Mouse (Mus musculus) stomach, postnatal 0 days (tissue): ENCODE measurements around the gene 4930519P11Rik.

Source experiments
- CTCF ChIP-seq: IDR thresholded peaks from 2 replicates; pipeline ENCODE4 v1.5.1; 2016; ENCODE audit warnings: antibody characterized with exemption, low read depth, mild to moderate bottlenecking, moderate library complexity
- EP300 ChIP-seq: optimal IDR thresholded peaks from 2 replicates; pipeline ENCODE3; 2016; ENCODE audit warnings: antibody characterized with exemption

DNA sequence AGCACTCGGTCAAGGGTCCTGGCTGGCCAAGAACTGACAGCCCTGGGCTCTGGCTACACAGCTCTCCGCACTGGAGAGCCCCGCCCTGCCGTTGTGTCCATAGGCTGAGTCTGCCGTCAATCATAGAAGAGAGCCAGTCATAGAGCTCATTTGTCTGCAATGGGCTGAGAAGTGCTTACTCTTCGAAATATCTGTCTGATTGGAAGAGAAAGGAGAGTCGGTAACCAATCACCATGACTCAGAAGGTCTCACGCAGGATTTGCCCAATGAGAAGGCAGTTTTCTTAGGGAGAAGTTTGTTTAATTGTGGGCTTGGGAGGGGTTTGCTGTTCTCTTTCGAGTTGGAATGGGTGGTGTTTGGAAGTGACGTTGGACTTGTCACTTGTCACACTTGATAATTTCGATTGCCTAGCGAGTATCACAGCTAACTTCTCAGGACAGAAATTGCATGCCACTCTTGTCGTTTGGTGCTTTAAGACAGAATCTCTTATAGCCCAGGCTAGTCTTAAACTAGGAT lies 9.5 kb downstream of the 4930519P11Rik start, which contains the start of gene Pxmp4:
- no peak for TF ChIP-seq CTCF
- no peak for TF ChIP-seq EP300
